Mouse (Mus musculus) forebrain, embryonic 15.5 days (tissue): ENCODE measurements around the gene Frmd5. TPM values are rescaled to one million over a fixed set of nuclear protein-coding genes. Genes with fewer than 3 reads are reported as not detected.

ENCODE experiments used
- ATAC-seq: fragments of 200-750 bp; cut with Nextera tagmentation; replicated peaks from 2 replicates; pipeline ENCODE4 v1.8.0; 2017; ENCODE audit warnings: mild to moderate bottlenecking, moderate TSS enrichment, moderate library complexity
- H3K27ac ChIP-seq: fragments of 300-500 bp; sonication (generic); replicated peaks from 2 replicates; pipeline ENCODE4 v1.5.1; 2015; ENCODE audit warnings: mild to moderate bottlenecking, inconsistent platforms
- H3K27me3 ChIP-seq: fragments of 300-500 bp; sonication (generic); 2 replicates; pipeline ENCODE4 v1.6.1; 2015; ENCODE audit warnings: inconsistent platforms
- H3K36me3 ChIP-seq: fragments of 300-500 bp; sonication (generic); 2 replicates; pipeline ENCODE4 v1.6.1; 2015; ENCODE audit warnings: mild to moderate bottlenecking, inconsistent platforms
- H3K4me1 ChIP-seq: fragments of 300-500 bp; sonication (generic); 2 replicates; pipeline ENCODE4 v1.6.1; 2015; ENCODE audit warnings: inconsistent platforms
- H3K4me2 ChIP-seq: fragments of 300-500 bp; sonication (generic); replicated peaks from 2 replicates; pipeline ENCODE4 v1.6.1; 2015; ENCODE audit warnings: mild to moderate bottlenecking, inconsistent platforms
- H3K4me3 ChIP-seq: fragments of 300-500 bp; sonication (generic); 2 replicates; pipeline ENCODE4 v1.5.1; 2015; ENCODE audit warnings: mild to moderate bottlenecking, inconsistent platforms
- H3K9ac ChIP-seq: fragments of 300-500 bp; sonication (generic); replicated peaks from 2 replicates; pipeline ENCODE4 v1.6.1; 2015; ENCODE audit warnings: mild to moderate bottlenecking, inconsistent platforms
- H3K9me3 ChIP-seq: fragments of 300-500 bp; sonication (generic); 2 replicates; pipeline ENCODE4 v1.6.1; 2016; ENCODE audit warnings: inconsistent platforms
- WGBS: fragments of 180-500 bp; shearing (Covaris S2); methylation state at CpG from one replicate; pipeline ENCODE4 v1.1.7; 2015; ENCODE audit warnings: mixed read lengths; 5-methylcytosine and 5-hydroxymethylcytosine counted together
- polyA plus RNA-seq: library from polyadenylated mRNA; unstranded; fragments of >200 nt; fragmentation: Nextera tagmentation; extraction: Ambion mirVana; gene quantifications from 2 replicates; pipeline ENCODE4 v1.2.1, GENCODE M21; 2015

The Frmd5 gene
- polyA plus RNA-seq, 1 experiment from 2014 or later = 37.5 TPM

GRCm38 (mm10) chr2:121809126-121809525 is 2.2 kb upstream of the Frmd5 start:
- H3K4me3 ChIP-seq = no peak overlapping the region
- H3K4me1 ChIP-seq = peaks cover 13% of the 10 kb centered on the region; the same call in 1 of the 2 replicates
- no peaks in the 10 kb centered on the region for H3K36me3 ChIP-seq
- 88% methylated on average over 3 of the region's 3 CpGs for WGBS
- no peak for ATAC-seq
- no peaks in the 10 kb centered on the region for H3K27me3 ChIP-seq
- no peak overlapping the region for H3K27ac ChIP-seq
- no peak overlapping the region for H3K9ac ChIP-seq
- no peaks in the 10 kb centered on the region for H3K9me3 ChIP-seq
- H3K4me2 ChIP-seq = no peak overlapping the region

- H3K4me1 ChIP-seq = peaks cover 27% of the 10 kb centered on the region
- H3K27me3 ChIP-seq = no peaks in the 10 kb centered on the region
- H3K27ac ChIP-seq = peak overlapping the region; percentile 98
- H3K36me3 ChIP-seq = no peaks in the 10 kb centered on the region
- H3K4me2 ChIP-seq = peak overlapping the region; percentile 75
- WGBS = under 1% methylated on average over 74 of the region's 90 CpGs
- peak; percentile 88 for ATAC-seq
- H3K9ac ChIP-seq = peak overlapping the region; percentile 98
- no peaks in the 10 kb centered on the region for H3K9me3 ChIP-seq
- peak overlapping the region; percentile 98 for H3K4me3 ChIP-seq
Observed at GRCm38 (mm10) chr2:121806171-121806943, 530 bp downstream of the Frmd5 start.

- H3K36me3 ChIP-seq = 0 out of 2 replicates have a peak, but pooled peaks cover 4% of the 10 kb centered on the region
- 31% methylated on average over 7 of the region's 7 CpGs for WGBS
- no peak overlapping the region for H3K9ac ChIP-seq
- H3K27ac ChIP-seq = no peak overlapping the region
- no peak overlapping the region for H3K4me3 ChIP-seq
- no peak overlapping the region for H3K4me2 ChIP-seq
- H3K4me1 ChIP-seq = peaks cover 18% of the 10 kb centered on the region
- H3K27me3 ChIP-seq = no peaks in the 10 kb centered on the region
- H3K9me3 ChIP-seq = no peaks in the 10 kb centered on the region
- no peak for ATAC-seq
Observed at GRCm38 (mm10) chr2:121799051-121799450, 7.8 kb downstream of the Frmd5 start.

GRCm38 (mm10) chr2:121795995-121796394 is 10.9 kb downstream of the Frmd5 start:
- H3K4me2 ChIP-seq = no peak overlapping the region
- no peaks in the 10 kb centered on the region for H3K27me3 ChIP-seq
- 0 out of 2 replicates have a peak, but pooled peaks cover 4% of the 10 kb centered on the region for H3K36me3 ChIP-seq
- ATAC-seq = no peak
- no peak overlapping the region for H3K27ac ChIP-seq
- no peak overlapping the region for H3K4me3 ChIP-seq
- H3K9me3 ChIP-seq = no peaks in the 10 kb centered on the region
- H3K9ac ChIP-seq = no peak overlapping the region
- H3K4me1 ChIP-seq = peaks cover 9% of the 10 kb centered on the region
- WGBS = 73% methylated on average over 6 of the region's 6 CpGs

GRCm38 (mm10) chr2:121789777-121790176 is 17.1 kb downstream of the Frmd5 start:
- H3K4me3 ChIP-seq = no peak overlapping the region
- no peak for ATAC-seq
- H3K36me3 ChIP-seq = peaks cover 2% of the 10 kb centered on the region; the same call in 1 of the 2 replicates
- H3K4me2 ChIP-seq = no peak overlapping the region
- no peak overlapping the region for H3K9ac ChIP-seq
- no peaks in the 10 kb centered on the region for H3K9me3 ChIP-seq
- H3K27me3 ChIP-seq = no peaks in the 10 kb centered on the region
- H3K4me1 ChIP-seq = peaks cover 6% of the 10 kb centered on the region
- H3K27ac ChIP-seq = no peak overlapping the region

GRCm38 (mm10) chr2:121788415-121788814 is 18.5 kb downstream of the Frmd5 start:
- peaks cover 2% of the 10 kb centered on the region; the same call in 1 of the 2 replicates for H3K36me3 ChIP-seq
- no peak overlapping the region for H3K9ac ChIP-seq
- no peak for ATAC-seq
- no peaks in the 10 kb centered on the region for H3K9me3 ChIP-seq
- 86% methylated on average over 2 of the region's 2 CpGs for WGBS
- H3K27me3 ChIP-seq = no peaks in the 10 kb centered on the region
- H3K4me3 ChIP-seq = no peak overlapping the region
- H3K4me2 ChIP-seq = no peak overlapping the region
- H3K4me1 ChIP-seq = peaks cover 6% of the 10 kb centered on the region
- no peak overlapping the region for H3K27ac ChIP-seq

- Histone ChIP-seq H3K4me3 (no peak overlapping the region), H3K9ac (no peak overlapping the region), H3K36me3 (peaks cover 2% of the 10 kb centered on the region; the same call in 1 of the 2 replicates), H3K4me2 (no peak overlapping the region), H3K9me3 (no peaks in the 10 kb centered on the region), H3K27me3 (no peaks in the 10 kb centered on the region), H3K4me1 (peaks cover 6% of the 10 kb centered on the region), H3K27ac (no peak overlapping the region)
- no peak for ATAC-seq
- WGBS = 67% methylated on average over 13 of the region's 13 CpGs
Observed at GRCm38 (mm10) chr2:121787767-121788166, 19.1 kb downstream of the Frmd5 start.

GRCm38 (mm10) chr2:121787271-121787670 is 19.6 kb downstream of the Frmd5 start:
- no peak overlapping the region for H3K4me2 ChIP-seq
- no peak overlapping the region for H3K27ac ChIP-seq
- no peak for ATAC-seq

GRCm38 (mm10) chr2:121776219-121776618 is 30.7 kb downstream of the Frmd5 start:
- H3K4me2 ChIP-seq = no peak overlapping the region
- no peaks in the 10 kb centered on the region for H3K9me3 ChIP-seq
- no peaks in the 10 kb centered on the region for H3K27me3 ChIP-seq
- no peak overlapping the region for H3K9ac ChIP-seq
- WGBS = 79% methylated on average over 7 of the region's 7 CpGs
- no peak overlapping the region for H3K4me3 ChIP-seq
- no peak for ATAC-seq
- H3K4me1 ChIP-seq = 0 out of 2 replicates have a peak, but pooled peaks cover 5% of the 10 kb centered on the region
- no peak overlapping the region for H3K27ac ChIP-seq
- no peaks in the 10 kb centered on the region for H3K36me3 ChIP-seq

More at GRCm38 (mm10) chr2:121787271-121787670, 19.6 kb downstream of the Frmd5 start:
- WGBS = 50% methylated on average over 7 of the region's 7 CpGs
- peaks cover 2% of the 10 kb centered on the region; the same call in 1 of the 2 replicates for H3K36me3 ChIP-seq
- no peaks in the 10 kb centered on the region for H3K27me3 ChIP-seq
- peaks cover 5% of the 10 kb centered on the region for H3K4me1 ChIP-seq
- H3K4me3 ChIP-seq = no peak overlapping the region
- H3K9ac ChIP-seq = no peak overlapping the region
- H3K9me3 ChIP-seq = no peaks in the 10 kb centered on the region

- Histone ChIP-seq H3K36me3 (peaks cover 6% of the 10 kb centered on the region; the same call in 1 of the 2 replicates), H3K4me3 (no peak overlapping the region), H3K4me2 (no peak overlapping the region), H3K9me3 (0 out of 2 replicates have a peak, but pooled peaks cover 4% of the 10 kb centered on the region), H3K9ac (no peak overlapping the region), H3K4me1 (no peaks in the 10 kb centered on the region), H3K27me3 (no peaks in the 10 kb centered on the region), H3K27ac (no peak overlapping the region)
- 21% methylated on average over 5 of the region's 5 CpGs for WGBS
- ATAC-seq = no peak
Observed at GRCm38 (mm10) chr2:121764851-121765250, 42.0 kb downstream of the Frmd5 start.

GRCm38 (mm10) chr2:121761861-121762260 is 45.0 kb downstream of the Frmd5 start:
- Histone ChIP-seq H3K4me1 (no peaks in the 10 kb centered on the region), H3K36me3 (no peaks in the 10 kb centered on the region), H3K27me3 (no peaks in the 10 kb centered on the region), H3K27ac (no peak overlapping the region), H3K9me3 (no peaks in the 10 kb centered on the region), H3K4me2 (no peak overlapping the region), H3K4me3 (no peak overlapping the region), H3K9ac (no peak overlapping the region)
- ATAC-seq = no peak
- WGBS = 95% methylated on average over 5 of the region's 5 CpGs

- H3K4me1 ChIP-seq = no peaks in the 10 kb centered on the region
- no peak overlapping the region for H3K4me2 ChIP-seq
- H3K27ac ChIP-seq = no peak overlapping the region
- no peak overlapping the region for H3K9ac ChIP-seq
- 94% methylated on average over 11 of the region's 11 CpGs for WGBS
- H3K9me3 ChIP-seq = no peaks in the 10 kb centered on the region
- no peaks in the 10 kb centered on the region for H3K36me3 ChIP-seq
- ATAC-seq = no peak
- no peaks in the 10 kb centered on the region for H3K27me3 ChIP-seq
- no peak overlapping the region for H3K4me3 ChIP-seq
Observed at GRCm38 (mm10) chr2:121761281-121761795, 45.5 kb downstream of the Frmd5 start.
